Mouse (Mus musculus) liver, embryonic 14.5 days (tissue): ENCODE measurements at regions not wholly inside any gene's neighbourhood (a gene's known extent, or its start where the extent isn't known, plus 50 kb on each side); places are given as distances from the start of the nearest gene placed in this dataset.

Experiments
- ATAC-seq: fragments of 200-750 bp; cut with Nextera tagmentation; 2 replicates; pipeline ENCODE4 v1.8.0; 2017; ENCODE audit warnings: moderate number of reproducible peaks, mild to moderate bottlenecking, moderate library complexity; ENCODE audit not compliant: insufficient read depth
- DNase-seq, 3 experiments: peaks; one replicate each; pipeline ENCODE4 v3.0.0-alpha.2; 2012 to 2013; ENCODE audit warnings: low read depth in 3 of 3, low spot score in 3 of 3
- H3K27ac ChIP-seq: fragments of 300-500 bp; sonication (generic); 2 replicates; pipeline ENCODE4 v1.5.1; 2014; ENCODE audit warnings: moderate library complexity, mild to moderate bottlenecking, control low read depth, inconsistent platforms
- H3K27me3 ChIP-seq: fragments of 300-500 bp; sonication (generic); 2 replicates; pipeline ENCODE4 v1.6.1; 2014; ENCODE audit warnings: mild to moderate bottlenecking, low read length, moderate library complexity; ENCODE audit not compliant: control insufficient read depth, insufficient read depth
- H3K36me3 ChIP-seq: fragments of 300-500 bp; sonication (generic); replicated peaks from 2 replicates; pipeline ENCODE4 v1.6.1; 2014; ENCODE audit warnings: low read depth; ENCODE audit not compliant: control insufficient read depth, insufficient read depth
- H3K4me1 ChIP-seq, 2 experiments: fragments of 200-500 bp in 1 of 2; fragments of 300-500 bp in 1 of 2; sonication (generic) in 1 of 2; replicated peaks; 2 replicates each; pipeline ENCODE4 v1.6.1; 2012 to 2014; ENCODE audit warnings: antibody characterized with exemption in 1 of 2, inconsistent platforms in 1 of 2, low read length in 1 of 2; ENCODE audit not compliant: control insufficient read depth in 2 of 2, insufficient read depth in 2 of 2
- H3K4me2 ChIP-seq: fragments of 300-500 bp; sonication (generic); 2 replicates; pipeline ENCODE4 v1.6.1; 2014; ENCODE audit warnings: low read depth, mild to moderate bottlenecking, control low read depth, moderate library complexity
- H3K4me3 ChIP-seq, 2 experiments: fragments of 200-500 bp in 1 of 2; fragments of 300-500 bp in 1 of 2; sonication (generic) in 1 of 2; 2 replicates each; pipeline ENCODE4 v1.5.1; 2012 to 2014; ENCODE audit warnings: low read depth in 2 of 2, low read length in 2 of 2, mild to moderate bottlenecking in 2 of 2, control low read depth in 1 of 2, inconsistent platforms in 1 of 2, moderate library complexity in 1 of 2; ENCODE audit not compliant: insufficient read depth in 1 of 2
- H3K9ac ChIP-seq: fragments of 300-500 bp; sonication (generic); replicated peaks from 2 replicates; pipeline ENCODE4 v1.6.1; 2014; ENCODE audit warnings: mild to moderate bottlenecking, control low read depth, moderate library complexity
- H3K9me3 ChIP-seq: fragments of 300-500 bp; sonication (generic); 2 replicates; pipeline ENCODE4 v1.6.1; 2016; ENCODE audit warnings: low read length, mixed read lengths; ENCODE audit not compliant: control insufficient read depth
- CTCF ChIP-seq: IDR thresholded peaks from 2 replicates; pipeline ENCODE4 v1.5.1; 2016; ENCODE audit warnings: antibody characterized with exemption, low read depth, control low read depth
- EP300 ChIP-seq: IDR thresholded peaks from 2 replicates; pipeline ENCODE4 v1.6.1; 2016; ENCODE audit warnings: antibody characterized with exemption, low read depth
- WGBS: fragments of 180-500 bp; shearing (Covaris S2); extraction: QIAGEN DNeasy Blood & Tissue Kit; methylation state at CpG from one replicate; pipeline ENCODE4 v1.1.7; 2014; ENCODE audit not compliant: insufficient replicate concordance; 5-methylcytosine and 5-hydroxymethylcytosine counted together

GRCm38 (mm10) chr11:26742235-26742634, 148.4 kb upstream of the Vrk2 start:
- Histone ChIP-seq H3K27ac (no peak overlapping the region), H3K9ac (no peak overlapping the region), H3K4me1 (no peaks in the 10 kb centered on the region), H3K36me3 (no peaks in the 10 kb centered on the region), H3K9me3 (no peaks in the 10 kb centered on the region), H3K27me3 (no peaks in the 10 kb centered on the region), H3K4me3 (no peak overlapping the region), H3K4me2 (no peak overlapping the region)
- WGBS: 60% methylated on average over 1 of the region's 1 CpGs
- DNase-seq (no peak), ATAC-seq (no peak)
- TF ChIP-seq CTCF: no peak
- no peak for TF ChIP-seq EP300

DNA sequence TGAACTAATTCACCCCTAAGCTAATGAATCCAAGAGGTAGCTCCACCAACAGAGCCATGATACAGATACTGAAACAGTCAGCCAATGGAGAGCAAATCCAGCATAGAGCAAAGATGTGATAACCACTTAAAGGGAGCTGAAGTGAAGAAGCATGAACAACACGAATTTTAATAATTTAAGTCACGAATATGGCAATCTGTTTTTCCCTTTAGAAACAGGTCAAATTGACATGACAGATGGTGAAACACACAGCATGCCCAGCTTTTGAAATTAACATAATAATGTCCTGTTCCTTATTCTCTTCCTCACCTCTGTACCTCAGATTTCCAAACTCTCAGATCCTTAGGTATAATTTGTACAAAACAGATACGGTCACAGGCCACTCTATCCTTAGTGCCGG, 145.9 kb upstream of the Vrk2 start:
- no peak overlapping the region for H3K4me2 ChIP-seq
- TF ChIP-seq EP300: no peak
- TF ChIP-seq CTCF: no peak
- H3K27ac ChIP-seq: no peak overlapping the region
- H3K27me3 ChIP-seq: no peaks in the 10 kb centered on the region
- H3K4me1 ChIP-seq: no peaks in the 10 kb centered on the region
- no peak overlapping the region for H3K9ac ChIP-seq
- no peaks in the 10 kb centered on the region for H3K9me3 ChIP-seq
- WGBS: 60% methylated on average over 4 of the region's 4 CpGs
- DNase-seq: no peak
- no peak overlapping the region for H3K4me3 ChIP-seq
- no peak for ATAC-seq
- H3K36me3 ChIP-seq: no peaks in the 10 kb centered on the region

DNA sequence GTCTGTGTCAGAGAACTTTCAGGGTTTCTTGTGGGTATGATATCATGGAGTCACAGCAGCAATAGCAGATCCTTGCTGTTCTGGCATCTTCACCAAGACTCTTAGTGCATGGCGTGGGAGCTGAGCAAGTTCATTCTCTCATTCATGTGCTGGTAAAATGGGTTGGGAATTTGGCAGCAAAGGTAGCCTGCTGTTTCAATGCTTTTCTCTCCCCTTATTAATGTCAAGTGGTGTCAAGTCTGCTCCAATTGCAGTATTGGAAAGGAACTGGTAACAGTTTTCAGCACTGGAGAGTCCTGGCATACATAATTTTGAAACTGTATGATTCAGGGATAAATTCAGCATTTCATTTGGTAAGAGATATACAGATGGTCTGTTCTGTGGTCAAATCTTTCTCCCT, 133.2 kb upstream of the Vrk2 start:
- Histone ChIP-seq H3K4me3 (no peak overlapping the region), H3K9me3 (no peaks in the 10 kb centered on the region), H3K9ac (no peak overlapping the region), H3K4me2 (no peak overlapping the region), H3K27ac (no peak overlapping the region), H3K27me3 (no peaks in the 10 kb centered on the region), H3K4me1 (no peaks in the 10 kb centered on the region), H3K36me3 (no peaks in the 10 kb centered on the region)
- ATAC-seq (no peak), DNase-seq (no peak)
- WGBS: 73% methylated on average over 1 of the region's 1 CpGs
- TF ChIP-seq CTCF: no peak

GRCm38 (mm10) chr11:26724963-26725721, 131.3 kb upstream of the Vrk2 start:
- Histone ChIP-seq H3K9me3 (no peaks in the 10 kb centered on the region), H3K4me2 (no peak overlapping the region), H3K4me3 (no peak overlapping the region), H3K27ac (no peak overlapping the region), H3K36me3 (no peaks in the 10 kb centered on the region), H3K4me1 (no peaks in the 10 kb centered on the region), H3K9ac (no peak overlapping the region), H3K27me3 (no peaks in the 10 kb centered on the region)
- TF ChIP-seq EP300 (no peak), CTCF (no peak)
- ATAC-seq: no peak
- DNase-seq: no peak
- WGBS: 63% methylated on average over 11 of the region's 11 CpGs

GRCm38 (mm10) chr11:26722292-26722691, 128.5 kb upstream of the Vrk2 start:
- TF ChIP-seq CTCF: no peak
- WGBS: 57% methylated on average over 3 of the region's 3 CpGs
- Histone ChIP-seq H3K9ac (no peak overlapping the region), H3K27me3 (no peaks in the 10 kb centered on the region), H3K4me1 (no peaks in the 10 kb centered on the region), H3K36me3 (no peaks in the 10 kb centered on the region), H3K4me3 (no peak overlapping the region), H3K27ac (no peak overlapping the region), H3K4me2 (no peak overlapping the region), H3K9me3 (no peaks in the 10 kb centered on the region)
- DNase-seq (no peak), ATAC-seq (no peak)
